Comparison of ENCODE assay signal across 8 mouse cellular contexts in the genomic region with DNA sequence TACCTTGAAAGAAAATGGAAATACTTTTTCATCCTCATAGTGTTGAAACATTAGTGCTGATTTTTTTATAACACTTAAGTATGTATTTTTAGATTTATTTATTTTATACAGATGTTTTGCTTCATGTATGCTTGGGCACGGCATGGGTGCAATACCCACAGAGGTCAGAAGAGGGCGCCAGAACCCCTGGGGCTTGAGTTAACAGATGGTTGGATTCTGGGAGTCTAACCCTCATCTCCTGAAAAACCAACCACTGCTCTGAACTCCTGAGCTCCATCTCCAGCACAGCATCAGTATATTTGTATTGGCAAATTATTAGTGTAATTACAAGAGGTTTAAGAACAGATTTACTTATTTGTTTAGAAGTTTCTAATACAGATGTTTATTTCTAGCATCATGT. TPM values are rescaled to one million over a fixed set of nuclear protein-coding genes. Genes with fewer than 3 reads are reported as not detected.
DNase-seq lines count a peak whose midpoint lies in the region; ATAC-seq and TF ChIP-seq lines count a peak whose summit lies in the region.
"Had no signal": no experiment of that assay in that cellular context is flagged by ENCODE, and none has a peak within 500 bp of the region (broad histone marks: within the 10 kb centered on the region; RNA-seq: fewer than 3 reads in every experiment).

No protein-coding gene starts in this region.

- peak; percentile 28 for DNase-seq in right cerebral cortex, adult 18-20 months
- DNase-seq in right cerebral cortex, postnatal 36 days (ENCODE audit: low spot score in 2 of 2) = no peak
- peak; percentile 54 for DNase-seq in adipocyte (ENCODE audit: low spot score)
- peak; percentile 70 for DNase-seq in embryo, embryonic 11 days
- peak; percentile 75 to 86 for DNase-seq in heart, postnatal 36 days
- DNase-seq in liver, postnatal 0 days = peak; percentile 87
- peak; percentile 39 for DNase-seq in retina, postnatal 7 days (ENCODE audit: low read depth, low spot score)

- H3K27me3 ChIP-seq in liver, postnatal 0 days (ENCODE audit: insufficient read depth, low read length) = no peaks in the 10 kb centered on the region

- H3K4me3 ChIP-seq in liver, postnatal 0 days (ENCODE audit: low read depth, low read length) = no peak overlapping the region

- H3K4me1 ChIP-seq in liver, postnatal 0 days (ENCODE audit: insufficient read depth) = no peaks in the 10 kb centered on the region

- no peak overlapping the region for H3K9ac ChIP-seq in liver, postnatal 0 days (replicated peaks)

- no peak overlapping the region for H3K27ac ChIP-seq in liver, postnatal 0 days (ENCODE audit: low read depth)

- no peaks in the 10 kb centered on the region for H3K9me3 ChIP-seq in liver, postnatal 0 days (ENCODE audit: low read length)

- ATAC-seq in liver, postnatal 0 days = no peak; the same call in 1 of the 2 replicates

- no peak for TF ChIP-seq EP300 in liver, postnatal 0 days (IDR thresholded peaks at IDR 0.05; ENCODE audit: low read depth)

- H3K36me3 ChIP-seq in liver, postnatal 0 days (replicated peaks; ENCODE audit: insufficient read depth, low read length) = no peaks in the 10 kb centered on the region

- intact Hi-C loops in heart, postnatal 36 days (cut with DNase I) = loop anchor here (1.0 kb wide), 1 partner anchor 19 kb away; no protein-coding TSS in a partner anchor

- WGBS in liver, postnatal 0 days (ENCODE audit: insufficient replicate concordance) = 2% methylated on average over 2 of the region's 2 CpGs

- TF ChIP-seq CTCF in liver, postnatal 0 days (IDR thresholded peaks at IDR 0.05; ENCODE audit: low read depth) = peak; percentile 92

- H3K4me2 ChIP-seq in liver, postnatal 0 days (ENCODE audit: low read depth, low read length) = no peak overlapping the region

RNA-seq across cellular contexts. Expression of gene Gm13271, which starts 16.2 kb away (rescaled TPM):
- total RNA-seq in heart, postnatal 36 days (2021) = not detected
- not detected in 2 replicates for polyA plus RNA-seq in liver, postnatal 0 days (2015; fragmentation: Nextera tagmentation; extraction: Ambion mirVana)
- polyA plus RNA-seq: heart, embryonic 14.5 days had no signal

RNA-seq across cellular contexts. Expression of gene Klhl9, which starts 16.2 kb away (rescaled TPM):
- 10 to 100 TPM; 69.3 to 71.1 TPM for total RNA-seq in heart, postnatal 36 days (2021)
- polyA plus RNA-seq in liver, postnatal 0 days (2015; fragmentation: Nextera tagmentation; extraction: Ambion mirVana) = 18.6 and 20.1 TPM in 2 replicates

RNA-seq across cellular contexts. Expression of gene Gm26566, which starts 16.9 kb away (rescaled TPM):
- total RNA-seq in heart, postnatal 36 days (2021) = under 1 TPM; 0.39 to 0.43 TPM
- polyA plus RNA-seq in liver, postnatal 0 days (2015; fragmentation: Nextera tagmentation; extraction: Ambion mirVana) = 0.15 and 0.22 TPM in 2 replicates

RNA-seq across cellular contexts. Expression of gene Gm13283, which starts 21.4 kb away (rescaled TPM):
- total RNA-seq in heart, postnatal 36 days (2021) = not detected
- polyA plus RNA-seq in liver, postnatal 0 days (2015; fragmentation: Nextera tagmentation; extraction: Ambion mirVana) = 0.13 TPM in 1 of 2 replicates, not detected in the other

RNA-seq across cellular contexts. Expression of gene Gm13290, which starts 35.2 kb away (rescaled TPM):
- not detected for total RNA-seq in heart, postnatal 36 days (2021)
- not detected in 2 replicates for polyA plus RNA-seq in liver, postnatal 0 days (2015; fragmentation: Nextera tagmentation; extraction: Ambion mirVana)
- polyA plus RNA-seq: heart, embryonic 14.5 days had no signal

Comparison
In these comparisons a context has a peak if more than half of its experiments do, and no peak if none do; other contexts are left out.
1. DNase-seq: peak in right cerebral cortex, adult 18-20 months (single experiment), adipocyte (single experiment), embryo, embryonic 11 days (single experiment), heart, postnatal 36 days (2 of 2), liver, postnatal 0 days (single experiment) and retina, postnatal 7 days (single experiment); none in right cerebral cortex, postnatal 36 days (0 of 2).